Mouse (Mus musculus) embryonic facial prominence, embryonic 13.5 days (tissue): ENCODE measurements at regions not wholly inside any gene's neighbourhood (a gene's known extent, or its start where the extent isn't known, plus 50 kb on each side); places are given as distances from the start of the nearest gene placed in this dataset.

ENCODE experiments used
- ATAC-seq: fragments of 200-750 bp; cut with Nextera tagmentation; 2 replicates; pipeline ENCODE4 v1.8.0; 2017; ENCODE audit warnings: low read depth; ENCODE audit not compliant: insufficient number of reproducible peaks, insufficient read depth, low FRiP score, low TSS enrichment
- H3K27ac ChIP-seq: fragments of 300-500 bp; sonication (generic); 2 replicates; pipeline ENCODE4 v1.5.1; 2015; ENCODE audit warnings: moderate library complexity, mild to moderate bottlenecking, inconsistent platforms
- H3K27me3 ChIP-seq: fragments of 300-500 bp; sonication (generic); 2 replicates; pipeline ENCODE4 v1.6.1; 2015; ENCODE audit warnings: mild to moderate bottlenecking, inconsistent platforms
- H3K36me3 ChIP-seq: fragments of 300-500 bp; sonication (generic); 2 replicates; pipeline ENCODE4 v1.6.1; 2015; ENCODE audit warnings: mild to moderate bottlenecking, inconsistent platforms
- H3K4me1 ChIP-seq: fragments of 300-500 bp; sonication (generic); 2 replicates; pipeline ENCODE4 v1.6.1; 2015; ENCODE audit warnings: inconsistent platforms
- H3K4me2 ChIP-seq: fragments of 300-500 bp; sonication (generic); 2 replicates; pipeline ENCODE4 v1.6.1; 2015; ENCODE audit warnings: moderate library complexity, mild to moderate bottlenecking, inconsistent platforms
- H3K4me3 ChIP-seq: fragments of 300-500 bp; sonication (generic); 2 replicates; pipeline ENCODE4 v1.5.1; 2015; ENCODE audit warnings: mild to moderate bottlenecking, inconsistent platforms
- H3K9ac ChIP-seq: fragments of 300-500 bp; sonication (generic); 2 replicates; pipeline ENCODE4 v1.6.1; 2015; ENCODE audit warnings: mild to moderate bottlenecking, inconsistent platforms
- H3K9me3 ChIP-seq: fragments of 300-500 bp; sonication (generic); 2 replicates; pipeline ENCODE4 v1.6.1; 2016; ENCODE audit warnings: inconsistent platforms
- WGBS: fragments of 180-500 bp; shearing (Covaris S2); methylation state at CpG from one replicate; pipeline ENCODE4 v1.1.7; 2015; ENCODE audit warnings: mixed read lengths; 5-methylcytosine and 5-hydroxymethylcytosine counted together

GRCm38 (mm10) chr1:40907813-40908212, 102.4 kb downstream of the Tmem182 start:
- Histone ChIP-seq H3K27me3 (no peaks in the 10 kb centered on the region), H3K4me2 (no peak overlapping the region), H3K9ac (no peak overlapping the region), H3K4me1 (no peaks in the 10 kb centered on the region), H3K9me3 (no peaks in the 10 kb centered on the region), H3K27ac (no peak overlapping the region), H3K36me3 (no peaks in the 10 kb centered on the region), H3K4me3 (no peak overlapping the region)
- ATAC-seq: no peak

- no peaks in the 10 kb centered on the region for H3K27me3 ChIP-seq
- no peak overlapping the region for H3K4me3 ChIP-seq
- H3K9ac ChIP-seq: no peak overlapping the region
- no peak for ATAC-seq
- WGBS: 68% methylated on average over 3 of the region's 3 CpGs
- no peaks in the 10 kb centered on the region for H3K36me3 ChIP-seq
- no peaks in the 10 kb centered on the region for H3K4me1 ChIP-seq
- no peak overlapping the region for H3K4me2 ChIP-seq
- no peak overlapping the region for H3K27ac ChIP-seq
- no peaks in the 10 kb centered on the region for H3K9me3 ChIP-seq
Measured at GRCm38 (mm10) chr1:40913591-40913990, 108.2 kb downstream of the Tmem182 start.

- no peaks in the 10 kb centered on the region for H3K36me3 ChIP-seq
- H3K4me1 ChIP-seq: peaks cover 3% of the 10 kb centered on the region; the same call in 1 of the 2 replicates
- no peak for ATAC-seq
- no peak overlapping the region for H3K27ac ChIP-seq
- WGBS: 80% methylated on average over 3 of the region's 3 CpGs
- no peak overlapping the region for H3K4me3 ChIP-seq
- H3K9me3 ChIP-seq: no peaks in the 10 kb centered on the region
- no peaks in the 10 kb centered on the region for H3K27me3 ChIP-seq
- H3K4me2 ChIP-seq: no peak overlapping the region
- no peak overlapping the region for H3K9ac ChIP-seq
Measured at GRCm38 (mm10) chr1:40924271-40924670, 118.9 kb downstream of the Tmem182 start.

DNA sequence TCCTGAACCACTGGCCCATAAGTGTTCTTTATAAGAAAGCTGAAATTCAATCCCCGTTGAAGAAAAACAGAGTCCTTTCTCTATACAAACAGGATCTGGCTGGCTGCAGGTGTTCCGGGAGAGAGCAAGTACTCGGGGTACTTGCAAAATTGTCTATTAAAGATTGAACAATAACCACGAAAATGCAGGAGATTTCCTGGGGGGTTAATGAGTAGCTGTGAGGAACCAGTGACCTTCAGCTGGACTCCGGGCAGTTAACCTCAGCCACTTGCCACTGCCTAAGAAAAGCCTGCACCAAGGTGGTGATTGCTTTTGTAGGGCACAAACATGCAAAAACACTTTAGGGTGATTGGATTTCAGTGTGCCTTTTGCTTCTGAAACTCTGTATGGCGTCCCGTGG, 119.4 kb downstream of the Tmem182 start:
- no peak overlapping the region for H3K27ac ChIP-seq
- H3K9ac ChIP-seq: no peak overlapping the region
- ATAC-seq: no peak
- H3K36me3 ChIP-seq: no peaks in the 10 kb centered on the region
- no peaks in the 10 kb centered on the region for H3K27me3 ChIP-seq
- H3K9me3 ChIP-seq: no peaks in the 10 kb centered on the region
- 49% methylated on average over 7 of the region's 7 CpGs for WGBS
- H3K4me2 ChIP-seq: no peak overlapping the region
- H3K4me3 ChIP-seq: no peak overlapping the region
- peaks cover 3% of the 10 kb centered on the region; the same call in 1 of the 2 replicates for H3K4me1 ChIP-seq

GRCm38 (mm10) chr1:40931374-40931773, 126.0 kb downstream of the Tmem182 start:
- 31% methylated on average over 5 of the region's 5 CpGs for WGBS

GRCm38 (mm10) chr1:40936729-40937128, 131.3 kb downstream of the Tmem182 start:
- H3K9ac ChIP-seq: no peak overlapping the region
- H3K4me3 ChIP-seq: no peak overlapping the region
- ATAC-seq: no peak
- no peaks in the 10 kb centered on the region for H3K4me1 ChIP-seq
- H3K9me3 ChIP-seq: no peaks in the 10 kb centered on the region
- H3K27me3 ChIP-seq: no peaks in the 10 kb centered on the region
- 75% methylated on average over 3 of the region's 3 CpGs for WGBS
- no peak overlapping the region for H3K27ac ChIP-seq
- H3K36me3 ChIP-seq: no peaks in the 10 kb centered on the region
- no peak overlapping the region for H3K4me2 ChIP-seq

More at GRCm38 (mm10) chr1:40931374-40931773, 126.0 kb downstream of the Tmem182 start:
- no peak for ATAC-seq
- H3K27ac ChIP-seq: no peak overlapping the region
- no peaks in the 10 kb centered on the region for H3K27me3 ChIP-seq
- no peaks in the 10 kb centered on the region for H3K9me3 ChIP-seq
- peaks cover 5% of the 10 kb centered on the region; the same call in 1 of the 2 replicates for H3K4me1 ChIP-seq
- H3K4me3 ChIP-seq: no peak overlapping the region
- H3K9ac ChIP-seq: no peak overlapping the region
- no peaks in the 10 kb centered on the region for H3K36me3 ChIP-seq
- H3K4me2 ChIP-seq: no peak overlapping the region

DNA sequence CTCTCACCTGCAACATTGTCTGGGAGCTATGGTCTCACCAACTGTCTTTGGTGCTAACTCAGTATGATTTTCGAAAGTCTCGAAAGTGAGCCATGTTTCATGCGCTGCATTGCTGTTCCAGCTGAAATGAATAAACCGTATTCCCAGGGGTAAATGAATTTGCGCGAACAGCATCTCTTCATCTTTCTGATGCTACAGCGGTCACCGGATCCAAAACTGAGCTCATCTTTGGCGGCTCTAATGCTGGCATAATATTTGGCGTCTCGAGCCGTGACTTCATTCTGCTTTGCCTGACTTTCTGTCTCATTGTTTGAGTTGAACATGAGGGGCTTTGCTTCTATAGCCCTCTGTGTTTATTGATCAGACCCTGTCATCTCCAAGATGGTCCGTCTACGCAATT, 137.3 kb downstream of the Tmem182 start:
- no peaks in the 10 kb centered on the region for H3K9me3 ChIP-seq
- H3K4me1 ChIP-seq: no peaks in the 10 kb centered on the region
- 90% methylated on average over 14 of the region's 14 CpGs for WGBS
- H3K27ac ChIP-seq: no peak overlapping the region
- no peak overlapping the region for H3K4me3 ChIP-seq
- ATAC-seq: no peak
- no peak overlapping the region for H3K9ac ChIP-seq
- no peak overlapping the region for H3K4me2 ChIP-seq
- H3K36me3 ChIP-seq: no peaks in the 10 kb centered on the region
- no peaks in the 10 kb centered on the region for H3K27me3 ChIP-seq

- no peak overlapping the region for H3K4me3 ChIP-seq
- H3K9me3 ChIP-seq: no peaks in the 10 kb centered on the region
- no peaks in the 10 kb centered on the region for H3K27me3 ChIP-seq
- H3K27ac ChIP-seq: no peak overlapping the region
- H3K4me2 ChIP-seq: no peak overlapping the region
- H3K9ac ChIP-seq: no peak overlapping the region
- no peak for ATAC-seq
- H3K36me3 ChIP-seq: no peaks in the 10 kb centered on the region
- WGBS: 70% methylated on average over 7 of the region's 7 CpGs
- no peaks in the 10 kb centered on the region for H3K4me1 ChIP-seq
Measured at GRCm38 (mm10) chr1:40943165-40943564, 137.8 kb downstream of the Tmem182 start.

GRCm38 (mm10) chr1:40950641-40951040, 145.2 kb downstream of the Tmem182 start:
- no peak overlapping the region for H3K27ac ChIP-seq
- no peak overlapping the region for H3K9ac ChIP-seq
- no peaks in the 10 kb centered on the region for H3K27me3 ChIP-seq
- no peaks in the 10 kb centered on the region for H3K4me1 ChIP-seq
- H3K36me3 ChIP-seq: no peaks in the 10 kb centered on the region
- H3K4me3 ChIP-seq: no peak overlapping the region
- 82% methylated on average over 5 of the region's 5 CpGs for WGBS
- H3K9me3 ChIP-seq: no peaks in the 10 kb centered on the region
- H3K4me2 ChIP-seq: no peak overlapping the region
- no peak for ATAC-seq

DNA sequence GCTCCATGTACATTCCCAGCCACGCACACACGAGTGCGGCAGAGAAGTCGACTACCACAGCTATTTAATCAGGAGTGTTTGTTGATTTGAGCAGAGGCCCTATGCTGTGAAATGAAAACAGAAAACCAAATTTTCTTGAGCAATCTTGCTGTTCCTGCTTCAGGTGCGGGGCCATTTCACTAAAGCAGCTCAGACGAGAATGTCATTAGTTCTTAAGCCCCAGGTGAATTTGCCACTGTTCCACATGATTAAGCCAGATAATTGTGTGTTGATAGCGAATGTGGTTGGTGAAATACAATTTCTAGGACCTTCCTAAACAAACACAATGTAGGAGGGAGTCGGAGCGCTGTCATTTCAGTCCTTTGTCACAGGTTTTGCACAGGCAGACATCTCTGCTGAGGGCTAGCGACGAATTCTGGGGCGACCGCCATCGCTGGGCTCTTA, 149.3 kb downstream of the Tmem182 start:
- H3K9ac ChIP-seq: no peak overlapping the region
- no peak for ATAC-seq
- no peak overlapping the region for H3K4me2 ChIP-seq
- 78% methylated on average over 14 of the region's 14 CpGs for WGBS
- H3K9me3 ChIP-seq: no peaks in the 10 kb centered on the region
- no peaks in the 10 kb centered on the region for H3K27me3 ChIP-seq
- H3K36me3 ChIP-seq: no peaks in the 10 kb centered on the region
- H3K4me3 ChIP-seq: no peak overlapping the region
- H3K4me1 ChIP-seq: no peaks in the 10 kb centered on the region
- H3K27ac ChIP-seq: no peak overlapping the region

- Histone ChIP-seq H3K4me1 (peaks cover 3% of the 10 kb centered on the region; the same call in 1 of the 2 replicates), H3K4me2 (peak overlapping the region; percentile 9; the same call in 1 of the 2 replicates), H3K9me3 (no peaks in the 10 kb centered on the region), H3K27ac (no peak overlapping the region), H3K27me3 (no peaks in the 10 kb centered on the region), H3K36me3 (no peaks in the 10 kb centered on the region), H3K9ac (no peak overlapping the region), H3K4me3 (no peak overlapping the region)
- no peak for ATAC-seq
- 63% methylated on average over 17 of the region's 17 CpGs for WGBS
Measured at GRCm38 (mm10) chr1:40967768-40968504, 162.5 kb downstream of the Tmem182 start.

GRCm38 (mm10) chr1:40983762-40984161, 178.4 kb downstream of the Tmem182 start:
- no peak overlapping the region for H3K9ac ChIP-seq
- WGBS: 60% methylated on average over 2 of the region's 2 CpGs
- ATAC-seq: no peak

More at GRCm38 (mm10) chr1:40983762-40984161, 178.4 kb downstream of the Tmem182 start:
- H3K27me3 ChIP-seq: no peaks in the 10 kb centered on the region
- H3K27ac ChIP-seq: no peak overlapping the region
- no peaks in the 10 kb centered on the region for H3K4me1 ChIP-seq
- no peak overlapping the region for H3K4me2 ChIP-seq
- no peaks in the 10 kb centered on the region for H3K36me3 ChIP-seq
- H3K9me3 ChIP-seq: no peaks in the 10 kb centered on the region
- H3K4me3 ChIP-seq: no peak overlapping the region
